8 mouse cellular contexts compared by ENCODE assay signal in genomic region chr1:135631515-135631914, GRCm38 (mm10). TPM values are rescaled to one million over a fixed set of nuclear protein-coding genes. Genes with fewer than 3 reads are reported as not detected.
DNase-seq lines count a peak whose midpoint lies in the region; ATAC-seq and TF ChIP-seq lines count a peak whose summit lies in the region.
"Had no signal": no experiment of that assay in that cellular context is flagged by ENCODE, and none has a peak within 500 bp of the region (broad histone marks: within the 10 kb centered on the region; RNA-seq: fewer than 3 reads in every experiment).

No protein-coding gene starts in this region.

- ATAC-seq in liver, embryonic 12.5 days = peak; percentile 58
- no peak for ATAC-seq in neural tube, embryonic 15.5 days (ENCODE audit: low FRiP score)

- H3K4me3 ChIP-seq in ES-Bruce4 (ENCODE audit: low read depth, low read length) = no peak overlapping the region
- no peak overlapping the region for H3K4me3 ChIP-seq in embryonic facial prominence, embryonic 10.5 days
- H3K4me3 ChIP-seq in liver, embryonic 12.5 days = no peak overlapping the region
- H3K4me3 ChIP-seq in neural tube, embryonic 15.5 days (replicated peaks) = no peak overlapping the region
- H3K4me3 ChIP-seq: erythroblast, embryonic 14.5 days had no signal

- no peak for TF ChIP-seq CTCF in ES-Bruce4 (IDR thresholded peaks at IDR 0.05; ENCODE audit: low read depth, low read length)

- H3K36me3 ChIP-seq in ES-Bruce4 (ENCODE audit: control insufficient read depth, insufficient read depth, low read length, poor library complexity, severe bottlenecking) = no peaks in the 10 kb centered on the region
- H3K36me3 ChIP-seq in embryonic facial prominence, embryonic 10.5 days (replicated peaks) = no peaks in the 10 kb centered on the region
- no peaks in the 10 kb centered on the region for H3K36me3 ChIP-seq in liver, embryonic 12.5 days
- H3K36me3 ChIP-seq in neural tube, embryonic 15.5 days = no peaks in the 10 kb centered on the region

- TF ChIP-seq EP300 in ES-Bruce4 (IDR thresholded peaks at IDR 0.05; ENCODE audit: insufficient read depth, low read depth, low read length) = no peak

- peaks cover 3% of the 10 kb centered on the region for H3K4me1 ChIP-seq in ES-Bruce4 (ENCODE audit: control insufficient read depth, insufficient read depth, low read length)
- peaks cover 32% of the 10 kb centered on the region for H3K4me1 ChIP-seq in embryonic facial prominence, embryonic 10.5 days
- H3K4me1 ChIP-seq in liver, embryonic 12.5 days = peaks cover 17% of the 10 kb centered on the region
- H3K4me1 ChIP-seq in neural tube, embryonic 15.5 days = peaks cover 31% of the 10 kb centered on the region

- intact Hi-C loops in heart, postnatal 36 days (cut with DNase I) = loop anchor here (2.0 kb wide), 2 partner anchors 37 to 47 kb away; no protein-coding TSS in a partner anchor

- no peaks in the 10 kb centered on the region for H3K9me3 ChIP-seq in ES-Bruce4 (replicated peaks; ENCODE audit: control insufficient read depth, insufficient read depth, low read length, poor library complexity, severe bottlenecking)
- no peaks in the 10 kb centered on the region for H3K9me3 ChIP-seq in embryonic facial prominence, embryonic 10.5 days
- H3K9me3 ChIP-seq in liver, embryonic 12.5 days (replicated peaks) = no peaks in the 10 kb centered on the region
- H3K9me3 ChIP-seq in neural tube, embryonic 15.5 days (replicated peaks) = no peaks in the 10 kb centered on the region

- no peak for TF ChIP-seq POLR2A in ES-Bruce4 (IDR thresholded peaks at IDR 0.05; ENCODE audit: insufficient read depth, low read length)

- no peak overlapping the region for H3K9ac ChIP-seq in ES-Bruce4 (ENCODE audit: low read depth, poor library complexity, severe bottlenecking)
- H3K9ac ChIP-seq in liver, embryonic 12.5 days = no peak overlapping the region
- H3K9ac ChIP-seq in neural tube, embryonic 15.5 days (replicated peaks) = no peak overlapping the region

- no peaks in the 10 kb centered on the region for H3K27me3 ChIP-seq in ES-Bruce4 (ENCODE audit: control insufficient read depth, insufficient read depth, low read length, poor library complexity, severe bottlenecking)
- H3K27me3 ChIP-seq in embryonic facial prominence, embryonic 10.5 days (replicated peaks; ENCODE audit: low read depth, poor library complexity, severe bottlenecking) = no peaks in the 10 kb centered on the region
- H3K27me3 ChIP-seq in liver, embryonic 12.5 days (replicated peaks) = no peaks in the 10 kb centered on the region
- H3K27me3 ChIP-seq in neural tube, embryonic 15.5 days (replicated peaks) = no peaks in the 10 kb centered on the region

- peak; percentile 80 for DNase-seq in CD4-positive, CD25-positive, alpha-beta regulatory T cell, adult 2 months (ENCODE audit: low read depth, low spot score)
- peak; percentile 35 for DNase-seq in embryonic facial prominence, embryonic 10.5 days (ENCODE audit: low spot score)
- DNase-seq in heart, postnatal 36 days = peak; percentile 86 to 87
- peak; percentile 48 for DNase-seq in thymus, postnatal 4 days

- WGBS in embryonic facial prominence, embryonic 10.5 days = 64% methylated on average over 8 of the region's 8 CpGs
- WGBS in liver, embryonic 12.5 days (ENCODE audit: insufficient replicate concordance) = 8% methylated on average over 8 of the region's 8 CpGs
- WGBS in neural tube, embryonic 15.5 days = 63% methylated on average over 8 of the region's 8 CpGs

- H3K27ac ChIP-seq in ES-Bruce4 (ENCODE audit: insufficient read depth, low read length) = peak overlapping the region; percentile 40
- H3K27ac ChIP-seq in embryonic facial prominence, embryonic 10.5 days (replicated peaks) = no peak overlapping the region
- H3K27ac ChIP-seq in liver, embryonic 12.5 days = 0 out of 2 replicates have a peak overlapping the region, but pooled peaks have one; percentile 20
- 0 out of 2 replicates have a peak overlapping the region, but pooled peaks have one; percentile 9 for H3K27ac ChIP-seq in neural tube, embryonic 15.5 days (replicated peaks)

- H3K4me2 ChIP-seq in liver, embryonic 12.5 days = peak overlapping the region; percentile 32
- H3K4me2 ChIP-seq in neural tube, embryonic 15.5 days = no peak overlapping the region

RNA-seq across cellular contexts. Expression of gene Nav1, which starts 24.4 kb away (rescaled TPM):
- 31.7 and 34.2 TPM in 2 replicates for polyA plus RNA-seq in ES-Bruce4 (2011; ENCODE audit: insufficient read depth, insufficient read length, low read depth, missing spikeins)
- 24.1 and 27.6 TPM in 2 replicates for polyA plus RNA-seq in embryonic facial prominence, embryonic 10.5 days (2016; fragmentation: Nextera tagmentation; extraction: Ambion mirVana)
- total RNA-seq in heart, postnatal 36 days (2021) = 10 to 100 TPM; 18.6 to 20.8 TPM
- polyA plus RNA-seq in liver, embryonic 12.5 days (2016; fragmentation: Nextera tagmentation; extraction: Ambion mirVana) = 3.2 TPM in 2 replicates
- polyA plus RNA-seq in neural tube, embryonic 15.5 days (2015; fragmentation: Nextera tagmentation; extraction: Ambion mirVana) = 40.8 and 44.1 TPM in 2 replicates

Comparison
In these comparisons a context has a peak if more than half of its experiments do, and no peak if none do; other contexts are left out.
1. DNase-seq: peak in every context shown above with its lines; median percentile 86 in heart, postnatal 36 days; 80 in CD4-positive, CD25-positive, alpha-beta regulatory T cell, adult 2 months; 48 in thymus, postnatal 4 days; 35 in embryonic facial prominence, embryonic 10.5 days.